Mouse (Mus musculus) left cerebral cortex, postnatal 10 days (tissue): ENCODE measurements at regions not wholly inside any gene's neighbourhood (a gene's known extent, or its start where the extent isn't known, plus 50 kb on each side); places are given as distances from the start of the nearest gene placed in this dataset.

Experiments
- DNase-seq, 2 experiments: peaks; one replicate each; pipeline ENCODE4 v3.0.0; 2021 to 2022; ENCODE audit warnings: low spot score in 2 of 2, mixed read lengths in 1 of 2; ENCODE audit errors: extremely low spot score in 1 of 2
- intact Hi-C: fragments of 180-260 bp; cut with DNase I; formaldehyde crosslinking; loops from one replicate; pipeline ENCODE4 v1.15.1; 2025

DNA sequence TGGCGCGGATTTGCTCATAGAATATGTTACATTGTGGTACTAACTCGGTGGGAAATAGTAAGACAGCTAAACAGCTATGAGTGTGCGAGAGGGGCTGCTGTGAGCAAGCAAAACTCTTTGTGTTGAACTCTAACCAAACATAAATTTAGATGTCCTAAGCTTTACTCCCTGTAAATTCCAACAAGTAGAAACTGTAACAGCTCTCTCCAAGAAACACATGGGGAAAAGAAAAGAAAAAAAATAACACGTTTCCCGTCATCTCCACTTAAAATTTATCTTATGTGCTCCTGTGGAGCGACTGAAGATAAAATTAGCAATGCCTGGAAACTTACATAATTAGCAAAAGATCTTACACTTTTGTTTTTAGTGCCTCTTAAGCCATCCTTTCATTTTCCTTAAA lies 226.2 kb upstream of the Gcfc2 start:
- intact Hi-C loops, result no loop called here
- no peak for DNase-seq

DNA sequence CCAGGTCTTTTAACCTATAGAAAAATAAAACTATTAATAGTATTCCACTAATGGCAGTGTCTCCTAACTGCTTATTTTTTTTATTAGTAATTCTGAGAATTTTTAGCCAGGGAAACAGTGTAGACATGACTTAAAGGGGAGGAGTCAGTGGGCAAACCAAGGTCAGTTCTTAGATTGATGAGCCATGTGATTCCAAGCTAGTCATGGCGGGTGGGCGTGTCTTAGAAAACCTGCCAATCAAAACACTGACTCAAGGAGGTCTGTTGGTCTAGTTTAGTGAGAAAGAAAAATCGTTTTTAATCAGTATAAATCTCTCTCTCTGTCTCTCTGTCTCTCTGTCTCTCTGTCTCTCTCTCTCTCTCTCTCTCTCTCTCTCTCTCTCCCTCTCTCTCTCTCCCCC lies 225.3 kb upstream of the Gcfc2 start:
- intact Hi-C loops, result no loop called here

DNA sequence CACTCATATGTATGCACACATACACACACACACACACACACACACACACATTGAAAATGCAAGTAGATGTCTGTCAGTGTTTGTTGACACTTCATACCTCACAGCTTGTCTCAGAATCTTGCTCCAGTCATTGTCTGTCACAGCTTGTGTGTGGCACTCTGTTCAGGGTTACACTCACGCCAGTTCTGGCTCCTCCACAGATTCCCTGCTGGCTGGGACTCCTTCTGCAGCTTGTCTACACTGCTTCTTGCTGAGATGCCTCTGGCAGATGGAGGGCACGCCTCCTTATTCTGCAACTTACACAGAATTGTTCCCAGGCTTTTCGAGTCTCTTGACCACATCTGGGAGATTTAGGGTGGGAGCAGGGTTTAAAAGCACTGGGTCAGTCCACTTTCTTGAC lies 208.6 kb upstream of the Gcfc2 start:
- intact Hi-C loops, result no loop called here
- DNase-seq, result no peak

More for the DNA sequence above, 225.3 kb upstream of the Gcfc2 start:
- no peak for DNase-seq

DNA sequence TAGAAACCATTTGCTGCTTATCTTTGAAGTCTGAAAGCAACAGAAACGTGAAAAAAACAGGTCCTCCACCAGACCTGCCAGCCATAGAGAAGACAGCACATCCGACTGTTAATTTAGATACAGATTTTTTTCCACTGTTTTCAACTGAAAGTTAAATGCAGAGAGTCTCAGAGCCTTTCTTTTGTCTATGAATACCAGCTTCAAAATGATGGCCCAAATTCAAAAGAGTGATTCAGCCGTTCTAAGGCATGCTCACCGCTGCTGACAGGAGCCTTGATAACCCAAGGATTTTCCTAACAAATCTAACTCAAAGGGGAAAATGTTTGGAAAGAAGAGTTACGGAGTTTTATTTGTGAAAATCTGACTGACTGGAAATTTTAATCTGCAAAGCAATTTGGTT lies 207.1 kb upstream of the Gcfc2 start:
- intact Hi-C loops, result no loop called here
- no peak for DNase-seq

DNA sequence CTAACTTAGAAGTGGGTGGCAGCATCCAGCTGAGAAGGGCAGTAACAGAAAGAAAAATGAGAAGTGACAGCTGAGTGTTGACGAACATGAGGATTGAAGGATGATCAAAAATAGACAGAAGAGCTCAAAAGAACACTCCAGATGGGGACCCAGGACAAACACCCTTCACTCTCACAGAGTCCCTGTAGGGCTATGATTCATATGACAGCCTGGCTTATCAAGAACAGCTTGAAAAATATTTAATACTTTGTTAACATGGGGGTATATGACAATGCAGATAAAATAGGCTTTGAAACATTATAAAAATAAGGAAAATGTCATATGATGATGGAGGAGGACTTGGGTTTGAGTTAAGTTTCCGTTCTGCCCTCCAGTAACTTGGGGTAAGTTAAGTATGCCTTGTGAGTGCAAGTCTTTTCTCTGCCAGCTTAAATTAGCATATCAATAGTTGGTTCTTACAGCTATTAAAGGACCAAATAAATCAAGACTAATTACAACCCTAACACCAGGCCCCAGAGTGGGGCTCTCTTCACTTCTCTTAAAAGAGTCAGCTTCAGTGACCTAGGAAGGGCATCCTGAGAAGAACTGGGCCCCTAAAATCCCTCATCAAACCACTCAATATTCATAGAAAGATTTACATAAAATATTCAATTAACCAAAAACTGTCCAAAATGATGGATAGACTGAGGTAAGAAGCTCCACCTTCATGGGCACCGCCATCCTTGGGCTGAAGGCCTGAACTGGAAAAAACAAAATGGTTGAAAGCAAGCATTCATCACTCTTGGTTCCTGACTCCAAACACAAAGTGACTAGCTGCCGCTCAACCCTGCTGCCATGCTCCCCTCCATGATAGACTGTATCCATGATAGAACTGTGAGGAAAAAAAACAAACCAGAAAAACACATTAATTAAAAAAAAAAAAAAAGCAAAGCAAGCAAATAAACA lies 198.6 kb upstream of the Gcfc2 start:
- no peak for DNase-seq
- intact Hi-C loops, result no loop called here

DNA sequence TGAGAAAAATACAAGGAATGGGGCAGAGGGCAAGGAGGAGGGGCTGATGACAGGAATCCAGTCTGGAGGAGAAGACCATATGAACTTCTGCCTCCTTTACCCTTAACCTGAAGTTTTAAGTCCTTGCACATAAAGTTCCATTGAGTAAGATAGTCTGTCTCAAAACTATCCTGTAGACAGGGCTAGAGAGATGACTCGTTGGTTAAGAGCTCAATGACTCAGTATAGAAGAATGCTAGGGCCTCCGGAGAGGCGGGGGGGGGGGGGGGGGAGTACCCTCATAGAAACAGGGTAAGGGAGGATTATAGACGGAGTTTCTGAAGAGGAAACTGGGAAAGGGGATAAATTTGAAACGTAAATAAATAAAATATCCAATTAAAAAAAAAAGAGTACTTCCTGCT lies 191.8 kb upstream of the Gcfc2 start:
- DNase-seq, result no peak
- intact Hi-C loops, result loop anchor here (10.0 kb wide), 1 partner anchor 317 kb away; no protein-coding TSS in a partner anchor

DNA sequence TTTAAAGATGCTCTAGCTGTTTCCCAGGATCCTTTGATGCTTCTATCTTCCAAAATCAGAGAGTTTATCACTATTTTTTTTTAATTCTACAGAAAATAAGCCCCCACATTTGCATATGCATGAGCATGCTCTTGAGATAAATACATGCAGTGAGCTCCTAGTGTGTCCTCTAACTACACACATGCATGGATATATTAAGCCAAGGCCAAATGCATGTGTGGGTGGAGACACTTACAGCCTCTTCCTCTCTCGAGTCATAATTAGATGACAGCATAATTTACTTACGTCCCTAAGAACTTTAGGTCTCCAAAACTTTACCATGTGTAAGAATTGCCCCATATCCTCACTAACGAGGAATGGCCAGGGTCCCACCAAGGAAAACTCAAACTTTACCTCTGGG lies 189.9 kb upstream of the Gcfc2 start:
- intact Hi-C loops, result loop anchor here (10.0 kb wide), 1 partner anchor 319 kb away; no protein-coding TSS in a partner anchor
- DNase-seq, result no peak

DNA sequence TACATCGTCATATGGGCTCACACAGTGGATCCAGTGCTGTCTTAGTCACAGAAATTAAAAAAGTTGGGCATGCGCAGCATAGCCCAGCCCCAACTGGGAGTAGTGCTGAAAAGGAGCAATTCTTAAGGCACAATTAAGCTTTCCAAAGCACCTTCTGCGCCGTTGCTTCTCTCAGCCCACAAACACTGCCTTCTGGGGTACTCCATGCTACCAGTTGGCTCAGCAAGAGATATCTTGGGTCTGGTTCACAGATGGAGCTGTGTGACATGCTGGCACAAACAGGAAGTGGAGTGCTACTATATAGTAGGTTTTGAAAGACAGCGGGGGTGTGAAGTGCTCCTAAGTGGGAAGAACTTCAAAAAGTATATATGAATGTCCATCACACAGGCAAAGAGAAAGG lies 185.0 kb upstream of the Gcfc2 start:
- intact Hi-C loops, result loop anchor here (10.0 kb wide), 1 partner anchor 324 kb away; no protein-coding TSS in a partner anchor
- peak; percentile 23 to 24 for DNase-seq

DNA sequence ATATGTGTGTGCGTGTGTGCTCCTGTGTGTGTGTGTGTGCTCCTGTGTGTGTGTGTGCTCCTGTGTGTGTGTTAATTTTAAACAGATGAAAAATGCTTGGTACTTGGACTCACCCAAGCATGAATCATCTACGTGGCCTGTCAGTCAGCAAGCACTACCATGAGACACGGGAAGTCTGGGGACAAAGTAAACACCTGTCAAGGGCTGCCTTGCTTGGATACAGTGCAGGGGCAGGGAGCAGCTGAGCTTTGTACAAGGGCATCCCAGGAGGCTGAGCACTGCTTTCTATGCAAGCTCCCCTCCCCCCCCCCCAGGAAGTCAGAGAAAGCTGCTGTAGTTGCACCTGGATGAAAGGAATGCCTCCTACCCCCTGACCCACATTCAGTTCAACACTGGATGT lies 173.8 kb upstream of the Gcfc2 start:
- intact Hi-C loops, result no loop called here
- DNase-seq, result no peak

DNA sequence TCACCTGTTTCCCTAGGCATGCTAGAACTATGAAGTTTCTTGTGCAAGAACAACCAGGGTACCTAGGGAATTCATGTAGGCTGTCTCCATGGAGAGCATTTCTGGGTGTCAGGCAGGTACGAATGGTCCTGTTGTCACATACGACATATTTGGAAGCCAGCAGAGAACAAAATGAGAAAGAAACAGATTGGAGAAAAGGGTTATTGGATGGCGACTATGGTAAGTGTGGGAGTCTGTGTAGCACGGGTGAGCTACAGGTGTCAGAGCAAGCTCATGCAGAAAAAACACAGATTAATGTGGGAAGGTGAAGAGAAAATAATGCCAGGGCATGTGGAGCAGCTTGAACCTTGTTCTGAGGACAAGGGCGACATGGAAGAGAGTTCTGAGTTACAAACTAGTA lies 171.8 kb upstream of the Gcfc2 start:
- intact Hi-C loops, result no loop called here
- DNase-seq, result no peak

DNA sequence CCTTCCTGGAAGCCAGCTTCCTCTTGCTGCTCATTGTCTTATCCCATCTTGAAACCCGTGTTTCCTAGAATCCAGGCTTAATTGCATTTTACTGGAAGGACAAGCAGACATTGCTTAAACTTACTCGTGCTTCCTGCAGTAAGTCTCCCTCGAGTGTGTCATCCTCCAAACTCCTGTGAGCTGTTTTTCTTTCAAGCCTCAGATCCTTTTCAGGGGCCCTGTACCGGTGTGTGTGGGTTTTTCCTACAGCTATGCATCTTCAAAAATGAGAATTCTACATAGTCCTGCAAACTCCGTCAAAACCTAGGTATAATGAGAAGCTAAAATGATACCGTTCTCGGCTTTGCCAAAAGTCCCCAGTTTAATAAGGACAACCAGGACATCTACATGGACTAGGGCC lies 167.2 kb upstream of the Gcfc2 start:
- DNase-seq, result no peak
- intact Hi-C loops, result no loop called here

DNA sequence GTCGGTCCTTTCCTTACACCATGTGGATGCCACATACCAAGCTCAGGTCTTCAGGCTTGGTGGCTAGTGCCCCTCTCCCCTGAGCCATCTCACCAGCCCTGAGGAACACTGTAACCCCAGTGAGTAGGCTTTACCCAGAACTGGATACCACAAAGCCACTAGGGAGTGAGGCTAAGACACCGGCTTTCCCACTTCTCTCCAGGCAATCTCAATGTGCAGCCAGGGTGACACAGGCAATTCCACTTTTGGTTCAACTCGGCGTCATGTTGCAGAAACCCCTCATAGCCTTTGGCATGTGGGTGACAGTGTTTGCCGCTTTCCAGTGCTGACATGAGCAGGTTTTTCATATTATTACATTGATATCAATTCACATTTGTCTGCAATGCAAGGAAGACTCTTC lies 164.6 kb upstream of the Gcfc2 start:
- intact Hi-C loops, result no loop called here
- DNase-seq, result no peak

DNA sequence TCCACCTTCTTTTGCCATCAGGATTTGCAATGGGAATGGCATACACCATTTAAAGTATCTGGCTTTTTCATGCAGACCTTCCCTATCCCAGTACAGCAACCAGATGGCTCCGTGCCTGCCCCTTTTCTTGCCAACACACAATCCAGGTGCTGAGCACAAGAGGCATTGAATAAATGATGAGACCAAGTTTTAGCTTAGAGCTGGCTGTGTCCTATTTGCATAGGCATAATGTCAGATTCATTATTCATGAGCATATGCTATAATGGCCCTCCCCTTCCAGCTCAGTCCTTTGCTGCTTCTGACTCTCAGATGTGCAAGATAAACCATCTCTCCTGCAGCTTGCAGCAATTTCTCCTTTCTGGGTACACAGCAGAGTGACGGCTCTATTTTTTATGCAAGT lies 163.3 kb upstream of the Gcfc2 start:
- DNase-seq, result peak in 1 of 2 experiments; percentile 27
- intact Hi-C loops, result loop anchor here (10.0 kb wide), 1 partner anchor 165 kb away; no protein-coding TSS in a partner anchor

DNA sequence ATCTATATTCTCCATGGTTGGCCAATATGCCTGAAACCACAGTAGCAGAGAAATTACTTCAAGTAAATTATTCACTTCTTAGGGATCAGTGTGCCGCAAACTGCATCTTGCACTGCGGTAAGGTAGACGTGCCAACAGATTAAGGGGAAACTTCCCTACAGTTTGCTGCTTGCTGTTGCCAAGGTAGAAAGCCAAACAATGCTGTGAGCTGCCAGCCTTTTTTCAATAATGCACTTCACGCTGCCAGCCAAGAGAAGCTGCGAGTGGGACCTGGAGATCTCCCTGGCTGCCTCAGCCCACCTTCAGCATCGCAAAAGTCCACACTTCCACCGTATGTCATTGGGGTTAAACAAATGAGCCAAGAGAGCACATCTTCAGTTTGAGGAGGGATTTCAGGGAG lies 157.6 kb upstream of the Gcfc2 start:
- no peak for DNase-seq
- intact Hi-C loops, result loop anchor here (5.0 to 10.0 kb wide), 2 partner anchors 171 to 1744 kb away; no protein-coding TSS in a partner anchor

DNA sequence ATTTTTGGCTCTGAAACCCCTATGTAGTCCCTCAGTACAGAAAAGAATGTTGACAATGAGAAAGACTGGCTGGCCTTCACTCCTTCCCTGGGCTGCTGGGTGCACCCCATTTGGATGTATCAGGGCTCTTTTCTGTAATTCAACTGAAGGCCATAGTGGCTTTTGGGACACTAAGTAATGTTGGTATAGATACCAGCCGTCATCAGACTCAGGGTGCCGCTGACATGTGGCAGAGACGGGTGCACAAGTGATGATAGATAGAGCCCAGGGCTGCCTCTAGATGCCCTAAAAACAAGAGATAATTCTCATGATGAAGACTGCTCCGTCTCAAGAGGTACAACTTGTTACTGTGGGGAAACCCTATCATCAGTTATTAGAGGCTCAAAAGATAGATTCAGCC lies 156.7 kb upstream of the Gcfc2 start:
- intact Hi-C loops, result loop anchor here (5.0 to 10.0 kb wide), 2 partner anchors 172 to 1744 kb away; no protein-coding TSS in a partner anchor
- no peak for DNase-seq

DNA sequence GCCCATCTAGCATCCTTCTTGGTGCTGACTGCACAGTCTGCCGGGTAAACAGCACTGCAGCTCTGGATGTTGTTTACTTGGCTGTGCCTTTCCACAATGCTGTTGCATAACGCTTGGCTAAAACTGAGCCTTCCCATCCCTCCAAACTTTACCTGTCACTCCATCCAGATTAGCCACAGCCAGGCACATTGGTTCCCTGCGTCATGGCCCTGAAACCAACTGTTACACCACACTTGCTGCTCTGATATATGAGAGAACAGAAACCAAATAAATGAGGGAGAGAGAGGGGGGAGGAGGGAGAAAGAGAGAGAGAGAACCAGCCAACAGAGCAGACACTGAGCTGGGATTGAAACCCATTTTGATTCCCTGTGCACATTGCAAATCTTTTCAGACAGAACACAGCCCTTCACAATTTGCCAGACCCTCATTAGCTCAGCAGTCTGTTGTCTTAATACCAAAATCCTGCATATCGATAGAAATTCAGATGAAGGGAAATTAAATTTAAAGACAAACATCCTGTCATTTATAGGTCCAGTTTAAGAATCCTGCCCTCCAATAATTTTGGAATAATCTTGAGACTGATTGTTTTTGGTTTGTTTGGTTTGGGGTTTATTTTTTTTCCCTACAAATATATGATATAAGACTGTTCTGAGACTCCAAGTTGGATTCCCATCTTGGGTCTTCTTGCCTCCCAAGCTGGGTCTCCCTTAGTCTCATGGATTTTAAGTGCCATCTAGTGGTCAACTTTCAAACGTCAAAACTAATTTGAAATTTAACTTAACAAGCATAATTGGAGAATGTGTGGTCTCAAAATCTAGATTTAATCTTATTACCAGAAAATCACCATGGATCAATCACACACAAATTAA lies 154.6 kb upstream of the Gcfc2 start:
- intact Hi-C loops, result loop anchor here (5.0 to 10.0 kb wide), 2 partner anchors 174 to 1747 kb away; no protein-coding TSS in a partner anchor
- peak in 1 of 2 experiments; percentile 64 for DNase-seq

DNA sequence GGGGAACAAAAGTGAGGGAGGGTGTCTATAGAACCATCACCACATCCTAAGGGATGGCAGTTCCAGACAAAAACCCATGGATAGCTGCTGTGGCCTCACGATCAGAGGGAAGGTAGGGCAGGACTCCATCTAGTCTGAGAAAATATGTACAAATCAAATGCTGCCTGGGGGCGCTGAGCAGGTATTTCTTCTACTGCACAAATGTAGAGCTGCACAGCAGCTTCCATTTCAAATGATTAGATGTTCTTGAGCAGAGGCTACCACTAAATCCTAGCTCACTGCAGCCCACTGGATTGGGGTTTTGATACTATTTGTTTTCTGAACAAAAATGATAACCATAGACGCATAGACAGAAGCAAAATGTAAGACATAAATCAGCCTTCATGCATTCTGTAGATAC lies 153.2 kb upstream of the Gcfc2 start:
- intact Hi-C loops, result no loop called here
- DNase-seq, result no peak

DNA sequence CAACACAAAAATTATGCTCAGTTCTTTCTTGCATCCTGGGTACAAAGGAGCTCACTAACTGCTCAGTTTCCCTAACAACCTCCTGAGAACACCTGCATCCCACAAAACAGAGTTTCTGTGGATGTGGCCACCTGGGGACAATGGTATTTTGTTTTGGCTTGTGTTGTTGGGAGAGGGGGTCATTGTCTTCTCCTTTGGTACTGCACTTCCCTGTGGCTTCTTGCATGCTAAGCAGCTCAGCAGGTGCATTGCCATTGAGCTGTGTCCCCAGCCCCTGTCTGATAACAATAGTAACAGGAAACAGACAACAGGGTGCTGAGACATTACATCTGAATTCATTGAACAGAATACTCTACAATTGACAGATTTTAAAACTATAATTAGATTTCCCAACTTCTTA lies 151.6 kb upstream of the Gcfc2 start:
- intact Hi-C loops, result no loop called here
- DNase-seq, result no peak

DNA sequence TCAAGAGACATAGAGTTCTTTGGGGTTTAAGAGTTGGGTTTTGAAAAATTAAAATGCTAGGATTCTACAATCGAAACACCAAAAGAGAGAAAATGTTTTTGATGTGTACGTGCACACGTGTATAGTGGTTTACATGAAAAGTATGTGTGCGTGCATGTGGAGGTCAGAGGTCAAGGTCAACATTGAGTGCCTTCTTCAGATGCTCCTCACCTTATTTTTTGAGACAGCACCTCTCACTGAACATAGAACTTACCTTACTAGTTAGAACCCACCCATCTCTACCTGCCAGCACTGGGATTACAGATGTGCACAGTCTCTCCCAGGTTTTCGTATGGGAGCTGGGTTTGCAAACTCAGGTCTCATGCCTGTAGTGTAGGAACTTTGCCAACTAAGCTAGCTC lies 141.3 kb upstream of the Gcfc2 start:
- DNase-seq, result no peak
- intact Hi-C loops, result no loop called here
